Mouse (Mus musculus): ENCODE measurements at regions not wholly inside any gene's neighbourhood (a gene's known extent, or its start where the extent isn't known, plus 50 kb on each side); places are given as distances from the start of the nearest gene placed in this dataset.

GRCm38 (mm10) chr4:153302855-153303254, 179.8 kb downstream of the Ajap1 start:
- Histone ChIP-seq H3K4me1 (ENCODE audit: control insufficient read depth, insufficient read depth, low read length) (no peaks in the 10 kb centered on the region), H3K27ac (ENCODE audit: control insufficient read depth, insufficient read depth, low read depth, low read length, poor library complexity) (no peak overlapping the region), H3K4me3 (replicated peaks; ENCODE audit: control insufficient read depth, low read depth, low read length) (no peak overlapping the region)
- 82% methylated on average over 4 of the region's 4 CpGs for WGBS
- no peak for TF ChIP-seq CTCF (IDR thresholded peaks at IDR 0.05; ENCODE audit: control insufficient read depth, insufficient read depth, low read length)
- TF ChIP-seq POLR2A (IDR thresholded peaks at IDR 0.05; ENCODE audit: borderline replicate concordance, control insufficient read depth, low read depth, low read length) = no peak

GRCm38 (mm10) chr4:153298277-153298676, 184.3 kb downstream of the Ajap1 start:
- Histone ChIP-seq H3K27ac (ENCODE audit: control insufficient read depth, insufficient read depth, low read depth, low read length, poor library complexity) (no peak overlapping the region), H3K4me1 (ENCODE audit: control insufficient read depth, insufficient read depth, low read length) (no peaks in the 10 kb centered on the region), H3K4me3 (replicated peaks; ENCODE audit: control insufficient read depth, low read depth, low read length) (no peak overlapping the region)
- 86% methylated on average over 5 of the region's 5 CpGs for WGBS
- TF ChIP-seq POLR2A (IDR thresholded peaks at IDR 0.05; ENCODE audit: borderline replicate concordance, control insufficient read depth, low read depth, low read length) (no peak), CTCF (IDR thresholded peaks at IDR 0.05; ENCODE audit: control insufficient read depth, insufficient read depth, low read length) (no peak)

- no peak overlapping the region for H3K4me3 ChIP-seq (replicated peaks; ENCODE audit: control insufficient read depth, low read depth, low read length)
- 74% methylated on average over 6 of the region's 6 CpGs for WGBS
- no peak overlapping the region for H3K27ac ChIP-seq (ENCODE audit: control insufficient read depth, insufficient read depth, low read depth, low read length, poor library complexity)
These were observed 187.8 kb downstream of the Ajap1 start for GRCm38 (mm10) chr4:153294828-153295227.

GRCm38 (mm10) chr4:153293137-153293536, 189.5 kb downstream of the Ajap1 start:
- TF ChIP-seq POLR2A (IDR thresholded peaks at IDR 0.05; ENCODE audit: borderline replicate concordance, control insufficient read depth, low read depth, low read length) = no peak
- no peak for TF ChIP-seq CTCF (IDR thresholded peaks at IDR 0.05; ENCODE audit: control insufficient read depth, insufficient read depth, low read length)
- H3K4me1 ChIP-seq (ENCODE audit: control insufficient read depth, insufficient read depth, low read length) = no peaks in the 10 kb centered on the region
- WGBS = 57% methylated on average over 3 of the region's 3 CpGs
- no peak overlapping the region for H3K27ac ChIP-seq (ENCODE audit: control insufficient read depth, insufficient read depth, low read depth, low read length, poor library complexity)
- H3K4me3 ChIP-seq (replicated peaks; ENCODE audit: control insufficient read depth, low read depth, low read length) = no peak overlapping the region

More at GRCm38 (mm10) chr4:153294828-153295227, 187.8 kb downstream of the Ajap1 start:
- H3K4me1 ChIP-seq (ENCODE audit: control insufficient read depth, insufficient read depth, low read length) = no peaks in the 10 kb centered on the region
- TF ChIP-seq POLR2A (IDR thresholded peaks at IDR 0.05; ENCODE audit: borderline replicate concordance, control insufficient read depth, low read depth, low read length) = no peak
- no peak for TF ChIP-seq CTCF (IDR thresholded peaks at IDR 0.05; ENCODE audit: control insufficient read depth, insufficient read depth, low read length)

- no peak overlapping the region for H3K27ac ChIP-seq (ENCODE audit: control insufficient read depth, insufficient read depth, low read depth, low read length, poor library complexity)
- no peak for TF ChIP-seq CTCF (IDR thresholded peaks at IDR 0.05; ENCODE audit: control insufficient read depth, insufficient read depth, low read length)
- no peak for TF ChIP-seq POLR2A (IDR thresholded peaks at IDR 0.05; ENCODE audit: borderline replicate concordance, control insufficient read depth, low read depth, low read length)
- WGBS = 69% methylated on average over 8 of the region's 8 CpGs
- H3K4me1 ChIP-seq (ENCODE audit: control insufficient read depth, insufficient read depth, low read length) = no peaks in the 10 kb centered on the region
- H3K4me3 ChIP-seq (replicated peaks; ENCODE audit: control insufficient read depth, low read depth, low read length) = no peak overlapping the region
These were observed 194.2 kb downstream of the Ajap1 start for GRCm38 (mm10) chr4:153288362-153288761.

- no peak for TF ChIP-seq POLR2A (IDR thresholded peaks at IDR 0.05; ENCODE audit: borderline replicate concordance, control insufficient read depth, low read depth, low read length)
- no peak for TF ChIP-seq CTCF (IDR thresholded peaks at IDR 0.05; ENCODE audit: control insufficient read depth, insufficient read depth, low read length)
- no peak overlapping the region for H3K4me3 ChIP-seq (replicated peaks; ENCODE audit: control insufficient read depth, low read depth, low read length)
- H3K4me1 ChIP-seq (ENCODE audit: control insufficient read depth, insufficient read depth, low read length) = no peaks in the 10 kb centered on the region
- H3K27ac ChIP-seq (ENCODE audit: control insufficient read depth, insufficient read depth, low read depth, low read length, poor library complexity) = no peak overlapping the region
- WGBS = 74% methylated on average over 5 of the region's 5 CpGs
These were observed 198.4 kb downstream of the Ajap1 start for GRCm38 (mm10) chr4:153284209-153284608.

GRCm38 (mm10) chr4:153276571-153276970, 206.0 kb downstream of the Ajap1 start:
- TF ChIP-seq CTCF (IDR thresholded peaks at IDR 0.05; ENCODE audit: control insufficient read depth, insufficient read depth, low read length) (no peak), POLR2A (IDR thresholded peaks at IDR 0.05; ENCODE audit: borderline replicate concordance, control insufficient read depth, low read depth, low read length) (no peak)
- no peak overlapping the region for H3K27ac ChIP-seq (ENCODE audit: control insufficient read depth, insufficient read depth, low read depth, low read length, poor library complexity)
- 70% methylated on average over 5 of the region's 5 CpGs for WGBS
- H3K4me1 ChIP-seq (ENCODE audit: control insufficient read depth, insufficient read depth, low read length) = no peaks in the 10 kb centered on the region
- no peak overlapping the region for H3K4me3 ChIP-seq (replicated peaks; ENCODE audit: control insufficient read depth, low read depth, low read length)

- TF ChIP-seq POLR2A (IDR thresholded peaks at IDR 0.05; ENCODE audit: borderline replicate concordance, control insufficient read depth, low read depth, low read length) (no peak), CTCF (IDR thresholded peaks at IDR 0.05; ENCODE audit: control insufficient read depth, insufficient read depth, low read length) (no peak)
- Histone ChIP-seq H3K27ac (ENCODE audit: control insufficient read depth, insufficient read depth, low read depth, low read length, poor library complexity) (no peak overlapping the region), H3K4me3 (replicated peaks; ENCODE audit: control insufficient read depth, low read depth, low read length) (no peak overlapping the region), H3K4me1 (ENCODE audit: control insufficient read depth, insufficient read depth, low read length) (no peaks in the 10 kb centered on the region)
- WGBS = 74% methylated on average over 5 of the region's 5 CpGs
These were observed 211.2 kb downstream of the Ajap1 start for GRCm38 (mm10) chr4:153271376-153271775.

GRCm38 (mm10) chr4:153263216-153263805, 219.3 kb downstream of the Ajap1 start:
- WGBS = 78% methylated on average over 15 of the region's 15 CpGs
- Histone ChIP-seq H3K4me1 (ENCODE audit: control insufficient read depth, insufficient read depth, low read length) (no peaks in the 10 kb centered on the region), H3K27ac (ENCODE audit: control insufficient read depth, insufficient read depth, low read depth, low read length, poor library complexity) (no peak overlapping the region), H3K4me3 (replicated peaks; ENCODE audit: control insufficient read depth, low read depth, low read length) (no peak overlapping the region)
- no peak for TF ChIP-seq CTCF (IDR thresholded peaks at IDR 0.05; ENCODE audit: control insufficient read depth, insufficient read depth, low read length)
- TF ChIP-seq POLR2A (IDR thresholded peaks at IDR 0.05; ENCODE audit: borderline replicate concordance, control insufficient read depth, low read depth, low read length) = no peak
